28 mouse cellular contexts compared by ENCODE assay signal in genomic region chr7:99851618-99852017, GRCm38 (mm10). TPM values are rescaled to one million over a fixed set of nuclear protein-coding genes. Genes with fewer than 3 reads are reported as not detected.
DNase-seq lines count a peak whose midpoint lies in the region; ATAC-seq and TF ChIP-seq lines count a peak whose summit lies in the region.
"Had no signal": no experiment of that assay in that cellular context is flagged by ENCODE, and none has a peak within 500 bp of the region (broad histone marks: within the 10 kb centered on the region; RNA-seq: fewer than 3 reads in every experiment).

No protein-coding gene starts in this region.

- no peak overlapping the region for H3K4me2 ChIP-seq in midbrain, embryonic 14.5 days (ENCODE audit: low read length)
- no peak overlapping the region for H3K4me2 ChIP-seq in midbrain, postnatal 0 days (ENCODE audit: low read depth, low read length, poor library complexity, severe bottlenecking)
- H3K4me2 ChIP-seq: embryonic facial prominence, embryonic 13.5 days; forebrain, embryonic 12.5 days; forebrain, embryonic 15.5 days; heart, embryonic 13.5 days; hindbrain, embryonic 12.5 days; hindbrain, embryonic 15.5 days had no signal

- TF ChIP-seq CTCF in gastrocnemius, adult 2 months (IDR thresholded peaks at IDR 0.05) = no peak
- TF ChIP-seq CTCF in midbrain, postnatal 0 days (IDR thresholded peaks at IDR 0.05) = no peak

- intact Hi-C loops in gastrocnemius, adult 2 months (cut with DNase I) = no loop called here

- no peak overlapping the region for H3K4me3 ChIP-seq in gastrocnemius, adult 2 months
- no peak overlapping the region for H3K4me3 ChIP-seq in midbrain, embryonic 14.5 days (replicated peaks; ENCODE audit: low read depth, low read length)
- no peak overlapping the region for H3K4me3 ChIP-seq in midbrain, postnatal 0 days (ENCODE audit: low read depth, low read length)
- H3K4me3 ChIP-seq: embryonic facial prominence, embryonic 10.5 days; embryonic facial prominence, embryonic 13.5 days; erythroblast, embryonic 14.5 days; forebrain, embryonic 12.5 days; forebrain, embryonic 15.5 days; heart, embryonic 13.5 days; hindbrain, embryonic 12.5 days; hindbrain, embryonic 15.5 days had no signal

- H3K9ac ChIP-seq in midbrain, embryonic 14.5 days (replicated peaks; ENCODE audit: low read length) = no peak overlapping the region
- no peak overlapping the region for H3K9ac ChIP-seq in midbrain, postnatal 0 days (replicated peaks; ENCODE audit: low read length, poor library complexity, severe bottlenecking)
- H3K9ac ChIP-seq: embryonic facial prominence, embryonic 13.5 days; forebrain, embryonic 12.5 days; forebrain, embryonic 15.5 days; heart, embryonic 13.5 days; hindbrain, embryonic 12.5 days; hindbrain, embryonic 15.5 days had no signal

- H3K9me3 ChIP-seq in midbrain, embryonic 14.5 days (ENCODE audit: control insufficient read depth, low read length) = no peaks in the 10 kb centered on the region
- H3K9me3 ChIP-seq in midbrain, postnatal 0 days (ENCODE audit: low read length) = no peaks in the 10 kb centered on the region
- H3K9me3 ChIP-seq: embryonic facial prominence, embryonic 10.5 days; embryonic facial prominence, embryonic 13.5 days; forebrain, embryonic 12.5 days; forebrain, embryonic 15.5 days; G1E; heart, embryonic 13.5 days; hindbrain, embryonic 12.5 days; hindbrain, embryonic 15.5 days had no signal

- peaks cover 39% of the 10 kb centered on the region for H3K36me3 ChIP-seq in midbrain, embryonic 14.5 days (ENCODE audit: control insufficient read depth, insufficient read depth, low read length)
- H3K36me3 ChIP-seq in midbrain, postnatal 0 days (ENCODE audit: insufficient read depth, low read length) = peaks cover 14% of the 10 kb centered on the region

- ATAC-seq in midbrain, embryonic 14.5 days (ENCODE audit: low FRiP score, low TSS enrichment) = no peak
- ATAC-seq in midbrain, postnatal 0 days (ENCODE audit: low FRiP score) = no peak
- ATAC-seq: forebrain, embryonic 15.5 days; intestine, postnatal 0 days had no signal

- no peak for DNase-seq in gastrocnemius, adult 2 months
- DNase-seq in gastrocnemius, adult 8-10 months (ENCODE audit: low spot score in 2 of 2) = no peak
- no peak for DNase-seq in midbrain, embryonic 14.5 days
- DNase-seq in midbrain, postnatal 0 days (ENCODE audit: low spot score) = no peak
- DNase-seq in MN1 (ENCODE audit: low spot score) = peak; percentile 24
- DNase-seq in left cerebral cortex, adult 11 months (ENCODE audit: low spot score) = no peak
- DNase-seq: adrenal gland, adult 2 months; adrenal gland, postnatal 25 days; cerebellum, adult 11-12 months; cerebellum, adult 8-10 months; cerebellum, postnatal 10 days; cerebellum, postnatal 36 days; embryo, embryonic 11 days; gastrocnemius, postnatal 36 days; heart, postnatal 14 days; kidney, adult 2 months had no signal

- H3K4me1 ChIP-seq in midbrain, embryonic 14.5 days (ENCODE audit: control insufficient read depth, insufficient read depth, low read length) = peaks cover 2% of the 10 kb centered on the region
- no peaks in the 10 kb centered on the region for H3K4me1 ChIP-seq in midbrain, postnatal 0 days (ENCODE audit: insufficient read depth, low read length)

- H3K27me3 ChIP-seq in midbrain, embryonic 14.5 days (ENCODE audit: control insufficient read depth, insufficient read depth, low read length) = no peaks in the 10 kb centered on the region
- no peaks in the 10 kb centered on the region for H3K27me3 ChIP-seq in midbrain, postnatal 0 days (ENCODE audit: insufficient read depth, low read length)
- H3K27me3 ChIP-seq: embryonic facial prominence, embryonic 13.5 days; forebrain, embryonic 12.5 days; forebrain, embryonic 15.5 days; heart, embryonic 13.5 days; hindbrain, embryonic 12.5 days; hindbrain, embryonic 15.5 days had no signal

- H3K27ac ChIP-seq in gastrocnemius, adult 2 months = peak overlapping the region; percentile 46
- H3K27ac ChIP-seq in midbrain, embryonic 14.5 days (replicated peaks; ENCODE audit: low read depth, low read length) = 0 out of 2 replicates have a peak overlapping the region, but pooled peaks have one; percentile 21
- no peak overlapping the region for H3K27ac ChIP-seq in midbrain, postnatal 0 days (ENCODE audit: low read depth, low read length)
- H3K27ac ChIP-seq: embryonic facial prominence, embryonic 10.5 days; embryonic facial prominence, embryonic 13.5 days; forebrain, embryonic 12.5 days; forebrain, embryonic 15.5 days; heart, embryonic 13.5 days had no signal

- WGBS in midbrain, embryonic 14.5 days = 88% methylated on average over 6 of the region's 6 CpGs
- 83% methylated on average over 6 of the region's 6 CpGs for WGBS in midbrain, postnatal 0 days

RNA-seq across cellular contexts. Expression of gene Xrra1, which starts 7.3 kb away (rescaled TPM):
- total RNA-seq in gastrocnemius, adult 2 months (2021) = under 1 TPM; 0.11 to 0.59 TPM
- under 1 TPM; 0.31 to 0.80 (median 0.74) TPM for total RNA-seq in gastrocnemius, adult 8-10 months (2022)
- polyA plus RNA-seq in midbrain, embryonic 14.5 days (2014; fragmentation: Nextera tagmentation; extraction: Ambion mirVana) = 1.0 and 1.2 TPM in 2 replicates
- total RNA-seq in midbrain, postnatal 0 days (2014; rRNA removed) = 1.6 and 2.4 TPM in 2 replicates
- 1.9 and 2.1 TPM in 2 replicates for polyA plus RNA-seq in midbrain, postnatal 0 days (2015; fragmentation: Nextera tagmentation; extraction: Ambion mirVana)
- total RNA-seq: heart, adult 8-10 months; hematopoietic stem cell, adult 5-6 weeks had no signal

RNA-seq across cellular contexts. Expression of gene Spcs2, which starts 11.6 kb away (rescaled TPM):
- total RNA-seq in gastrocnemius, adult 2 months (2021) = 10 to 100 TPM; 76.7 to 79.4 TPM
- 100 to 1,000 TPM in 2 of 4 experiments, 10 to 100 TPM in 2; 80.9 to 103 (median 97.5) TPM for total RNA-seq in gastrocnemius, adult 8-10 months (2022)
- 285 and 286 TPM in 2 replicates for polyA plus RNA-seq in midbrain, embryonic 14.5 days (2014; fragmentation: Nextera tagmentation; extraction: Ambion mirVana)
- 119 and 136 TPM in 2 replicates for total RNA-seq in midbrain, postnatal 0 days (2014; rRNA removed)
- 251 and 264 TPM in 2 replicates for polyA plus RNA-seq in midbrain, postnatal 0 days (2015; fragmentation: Nextera tagmentation; extraction: Ambion mirVana)

RNA-seq across cellular contexts. Expression of gene Neu3, which starts 23.4 kb away (rescaled TPM):
- 1 to 10 TPM; 2.1 to 3.4 TPM for total RNA-seq in gastrocnemius, adult 2 months (2021)
- total RNA-seq in gastrocnemius, adult 8-10 months (2022) = 1 to 10 TPM; 2.7 to 3.5 (median 2.9) TPM
- polyA plus RNA-seq in midbrain, embryonic 14.5 days (2014; fragmentation: Nextera tagmentation; extraction: Ambion mirVana) = 1.7 and 1.8 TPM in 2 replicates
- 1.8 and 4.3 TPM in 2 replicates for total RNA-seq in midbrain, postnatal 0 days (2014; rRNA removed)
- polyA plus RNA-seq in midbrain, postnatal 0 days (2015; fragmentation: Nextera tagmentation; extraction: Ambion mirVana) = 1.8 TPM in 2 replicates
